Mouse (Mus musculus) Muller cell, postnatal 12 days (primary cell): ENCODE data around the gene Hist1h2ad.

Experiments
- DNase-seq: peaks from one replicate; pipeline ENCODE4 v3.0.0-alpha.2; 2015; ENCODE audit errors: inconsistent ontology term

Hist1h2ad gene

GRCm38 (mm10) chr13:23620733-23621531 lies 46.8 kb downstream of the Hist1h2ad start, which contains the start of gene Hist1h2be:
TSS of gene Hist1h2be (minus strand) at chr13:23621124.
- peak; percentile 87 for DNase-seq

GRCm38 (mm10) chr13:23621532-23622174 lies 47.5 kb downstream of the Hist1h2ad start:
- peak; percentile 90 for DNase-seq

GRCm38 (mm10) chr13:23622175-23622671 lies 48.0 kb downstream of the Hist1h2ad start, which contains the start of gene Hist1h1e:
TSS of gene Hist1h1e (minus strand) at chr13:23622558.
- peak; percentile 93 for DNase-seq

DNA sequence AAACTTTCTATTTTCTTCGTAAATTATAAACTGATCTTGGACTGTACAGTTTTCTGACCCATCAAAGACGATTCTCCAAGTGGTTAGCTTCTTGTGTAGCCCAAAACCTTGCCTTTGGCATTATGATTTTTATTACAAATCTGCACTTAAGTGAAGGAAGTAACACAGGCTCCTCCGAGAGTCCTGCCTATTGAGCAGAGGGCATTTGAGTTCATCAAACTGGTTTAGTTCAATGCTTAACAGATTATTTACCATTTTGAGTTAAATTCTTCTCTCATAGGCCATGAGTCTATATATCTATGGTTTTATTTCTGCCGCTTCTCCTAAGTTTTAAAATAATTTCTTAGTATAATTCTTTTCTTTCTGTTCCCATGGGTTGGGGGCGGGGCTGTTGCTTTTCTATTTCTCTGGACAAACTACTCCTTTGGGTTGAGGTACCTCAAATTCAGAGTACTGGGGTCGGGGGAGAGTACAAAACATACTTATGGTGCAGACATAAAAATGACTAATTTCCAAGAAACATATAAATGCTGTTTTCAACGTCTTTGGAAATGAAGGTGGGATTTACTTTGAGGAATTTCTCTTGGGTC lies 48.8 kb downstream of the Hist1h2ad start:
- no peak for DNase-seq
